Mouse (Mus musculus) heart, postnatal 0 days (tissue): ENCODE results near the gene Olfr709-ps1.

Experiments
- CTCF ChIP-seq: IDR thresholded peaks from 2 replicates; pipeline ENCODE4 v1.5.1; 2016; ENCODE audit warnings: antibody characterized with exemption, control low read depth, low read depth
- EP300 ChIP-seq: IDR thresholded peaks from 2 replicates; pipeline ENCODE4 v1.6.1; 2016; ENCODE audit warnings: antibody characterized with exemption, low read depth

DNA sequence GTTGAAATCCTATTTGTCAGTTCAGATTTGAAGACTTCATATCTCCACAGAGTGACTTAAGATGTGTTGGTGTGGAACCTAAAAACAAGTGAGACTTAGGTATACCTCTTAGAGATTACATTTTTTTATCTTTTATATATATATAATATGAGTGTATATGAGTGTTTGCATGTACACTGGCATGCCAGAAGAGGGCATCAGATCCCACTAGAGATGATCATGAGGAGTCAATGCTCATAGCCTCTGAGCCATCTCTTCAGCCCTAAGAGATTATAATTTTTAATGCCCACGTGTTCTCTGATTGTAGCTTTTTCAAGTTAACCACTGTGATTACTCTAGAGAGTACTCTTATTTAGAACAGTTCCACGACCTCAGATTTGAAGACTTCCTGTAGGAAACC lies 24.3 kb downstream of the Olfr709-ps1 start, which contains the start of gene Olfr1532-ps1:
- TF ChIP-seq CTCF (no peak), EP300 (no peak)
